Mouse (Mus musculus) embryo, embryonic 10 days (tissue): ENCODE results near the gene Timp2.
"Not testable (repeated sequence)": the region's sequence is repeated elsewhere in the genome, so short reads cannot be mapped to it uniquely, and the experiment has no call there.

Experiments used
- DNase-seq: peaks from one replicate; pipeline ENCODE4 v3.0.0-alpha.2; 2015; ENCODE audit warnings: low spot score

The Timp2 gene

GRCm38 (mm10) chr11:118355640-118356039, at the start of gene Timp2:
Gene Timp2 (minus strand): TSS chr11:118355740.
- DNase-seq, result no peak

- DNase-seq, result no peak
Measured at GRCm38 (mm10) chr11:118405311-118405710, 49.8 kb upstream of the Timp2 start.

- DNase-seq, result no peak
Measured at GRCm38 (mm10) chr11:118403951-118404899, 48.7 kb upstream of the Timp2 start.

- DNase-seq, result no peak
Measured at GRCm38 (mm10) chr11:118403183-118403582, 47.6 kb upstream of the Timp2 start.

- DNase-seq, result peak; percentile 30
Measured at GRCm38 (mm10) chr11:118401760-118402280, 46.3 kb upstream of the Timp2 start, which contains the start of gene Lgals3bp. Gene Lgals3bp (minus strand): TSS chr11:118402092.

GRCm38 (mm10) chr11:118401195-118401594, 45.7 kb upstream of the Timp2 start:
- DNase-seq, result no peak

- DNase-seq, result peak; percentile 17
Measured at GRCm38 (mm10) chr11:118400566-118400936, 45.0 kb upstream of the Timp2 start.

GRCm38 (mm10) chr11:118399891-118400565, 44.5 kb upstream of the Timp2 start:
- no peak for DNase-seq

GRCm38 (mm10) chr11:118397806-118398530, 42.4 kb upstream of the Timp2 start:
- DNase-seq, result no peak

- DNase-seq, result no peak
Measured at GRCm38 (mm10) chr11:118394538-118394937, 39.0 kb upstream of the Timp2 start.

GRCm38 (mm10) chr11:118393991-118394390, 38.5 kb upstream of the Timp2 start:
- no peak for DNase-seq

GRCm38 (mm10) chr11:118387816-118388215, 32.3 kb upstream of the Timp2 start:
- not testable (repeated sequence) for DNase-seq

- peak; percentile 89 for DNase-seq
Measured at GRCm38 (mm10) chr11:118379251-118380009, 23.9 kb upstream of the Timp2 start.

GRCm38 (mm10) chr11:118378656-118379055, 23.1 kb upstream of the Timp2 start:
- no peak for DNase-seq

- DNase-seq, result not testable (repeated sequence)
Measured at GRCm38 (mm10) chr11:118376323-118376722, 20.8 kb upstream of the Timp2 start.

GRCm38 (mm10) chr11:118375881-118376280, 20.3 kb upstream of the Timp2 start:
- DNase-seq, result no peak

- DNase-seq, result no peak
Measured at GRCm38 (mm10) chr11:118375461-118375860, 19.9 kb upstream of the Timp2 start.

- no peak for DNase-seq
Measured at GRCm38 (mm10) chr11:118375006-118375405, 19.5 kb upstream of the Timp2 start.

- DNase-seq, result no peak
Measured at GRCm38 (mm10) chr11:118374506-118374905, 19.0 kb upstream of the Timp2 start.

GRCm38 (mm10) chr11:118372641-118373040, 17.1 kb upstream of the Timp2 start:
- DNase-seq, result no peak

GRCm38 (mm10) chr11:118371876-118372275, 16.3 kb upstream of the Timp2 start:
- no peak for DNase-seq
